Mouse (Mus musculus): Measurements from ENCODE around the gene Pla2g7. TPM values are rescaled to one million over a fixed set of nuclear protein-coding genes. Genes with fewer than 3 reads are reported as not detected.

Gene Pla2g7
- total RNA-seq, 2 experiments from 2014 or later: 1.3 to 2.4 TPM

GRCm38 (mm10) chr17:43643191-43643590 is 75.3 kb downstream of the Pla2g7 start:
- no peak for ATAC-seq (replicated peaks; ENCODE audit: poor library complexity, severe bottlenecking)

GRCm38 (mm10) chr17:43644375-43644774 is 76.5 kb downstream of the Pla2g7 start:
- ATAC-seq (replicated peaks; ENCODE audit: poor library complexity, severe bottlenecking): peak; percentile 89

- peak; percentile 40; the same call in 1 of the 2 replicates for ATAC-seq (replicated peaks; ENCODE audit: poor library complexity, severe bottlenecking)
Measured at GRCm38 (mm10) chr17:43645136-43645535, 77.2 kb downstream of the Pla2g7 start.

- no peak for ATAC-seq (replicated peaks; ENCODE audit: poor library complexity, severe bottlenecking)
Measured at GRCm38 (mm10) chr17:43646925-43647324, 79.0 kb downstream of the Pla2g7 start.

- peak; percentile 49 for ATAC-seq (replicated peaks; ENCODE audit: poor library complexity, severe bottlenecking)
Measured at GRCm38 (mm10) chr17:43649641-43650436, 81.9 kb downstream of the Pla2g7 start.

- peak; percentile 76 for ATAC-seq (replicated peaks; ENCODE audit: poor library complexity, severe bottlenecking)
Measured at GRCm38 (mm10) chr17:43651314-43652046, 83.6 kb downstream of the Pla2g7 start.

Other genes starting within 250 kb of the Pla2g7 start
- not detected in 2 replicates for gene Adgrf5, start 207.6 kb upstream of the Pla2g7 start, total RNA-seq (2014; fragmentation: Nextera tagmentation)
- not detected in 2 replicates for gene Adgrf5, start 207.6 kb upstream of the Pla2g7 start, total RNA-seq (2017)
- gene Mep1a, start 65.3 kb upstream of the Pla2g7 start, total RNA-seq (2014; fragmentation: Nextera tagmentation): not detected in 2 replicates
- gene Mep1a, start 65.3 kb upstream of the Pla2g7 start, total RNA-seq (2017): not detected in 2 replicates
- gene Ankrd66, start 24.5 kb upstream of the Pla2g7 start, total RNA-seq (2014; fragmentation: Nextera tagmentation): not detected in 2 replicates
- not detected in 2 replicates for gene Ankrd66, start 24.5 kb upstream of the Pla2g7 start, total RNA-seq (2017)
- gene Tdrd6, start 62.2 kb downstream of the Pla2g7 start, total RNA-seq (2014; fragmentation: Nextera tagmentation): not detected in 2 replicates
- gene Tdrd6, start 62.2 kb downstream of the Pla2g7 start, total RNA-seq (2017): not detected in 2 replicates
- 5.1 and 6.4 TPM in 2 replicates for gene Slc25a27, start 99.1 kb downstream of the Pla2g7 start, total RNA-seq (2014; fragmentation: Nextera tagmentation)
- gene Slc25a27, start 99.1 kb downstream of the Pla2g7 start, total RNA-seq (2017): 1.4 and 3.0 TPM in 2 replicates
- gene Cyp39a1, start 99.3 kb downstream of the Pla2g7 start, total RNA-seq (2014; fragmentation: Nextera tagmentation): 2.3 and 2.4 TPM in 2 replicates
- gene Cyp39a1, start 99.3 kb downstream of the Pla2g7 start, total RNA-seq (2017): 4.0 and 5.2 TPM in 2 replicates
- not detected in 2 replicates for gene Rcan2, start 233.3 kb downstream of the Pla2g7 start, total RNA-seq (2014; fragmentation: Nextera tagmentation)
- gene Rcan2, start 233.3 kb downstream of the Pla2g7 start, total RNA-seq (2017): not detected in 2 replicates

Measured in granulocyte monocyte progenitor cell, adult 5-6 weeks (primary cell).